Mouse (Mus musculus): ENCODE results near the gene Acp2. TPM values are rescaled to one million over a fixed set of nuclear protein-coding genes. Genes with fewer than 3 reads are reported as not detected.

Acp2 gene
- total RNA-seq, 2 experiments from 2014 or later: 38.4 to 43.1 TPM

DNA sequence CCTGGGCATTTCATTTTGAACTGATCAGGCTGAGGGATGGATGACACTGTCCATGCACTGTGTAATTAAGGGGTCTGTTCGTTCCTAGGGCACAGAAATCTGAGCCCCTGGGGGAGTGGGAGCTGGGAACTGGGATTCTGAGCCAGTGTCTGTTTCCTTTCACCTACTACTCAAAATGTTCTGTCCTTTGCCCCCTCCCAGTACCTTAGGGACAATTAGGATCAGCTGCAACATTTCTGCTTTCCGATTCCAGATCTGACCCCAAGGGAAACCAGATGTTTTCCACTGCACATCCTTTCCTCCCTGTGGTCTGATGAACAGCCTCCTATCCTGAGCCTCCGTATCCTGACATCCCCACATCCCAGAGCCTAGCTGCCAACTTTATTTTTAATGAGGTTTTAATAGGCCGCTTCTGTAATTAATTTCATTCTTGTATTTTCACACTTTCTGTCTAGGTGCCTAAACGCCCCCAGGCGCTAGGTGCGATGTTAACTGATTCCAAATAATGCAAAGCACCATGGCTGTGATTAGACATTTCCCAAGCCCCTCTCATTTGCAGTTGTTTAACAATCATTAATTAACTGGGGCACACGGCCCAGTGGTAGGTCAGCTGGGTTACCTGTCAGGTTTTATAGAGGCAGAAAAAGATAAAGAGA lies 52.2 kb downstream of the Acp2 start:
- intact Hi-C loops (cut with DNase I): no loop called here
- DNase-seq: no peak

DNA sequence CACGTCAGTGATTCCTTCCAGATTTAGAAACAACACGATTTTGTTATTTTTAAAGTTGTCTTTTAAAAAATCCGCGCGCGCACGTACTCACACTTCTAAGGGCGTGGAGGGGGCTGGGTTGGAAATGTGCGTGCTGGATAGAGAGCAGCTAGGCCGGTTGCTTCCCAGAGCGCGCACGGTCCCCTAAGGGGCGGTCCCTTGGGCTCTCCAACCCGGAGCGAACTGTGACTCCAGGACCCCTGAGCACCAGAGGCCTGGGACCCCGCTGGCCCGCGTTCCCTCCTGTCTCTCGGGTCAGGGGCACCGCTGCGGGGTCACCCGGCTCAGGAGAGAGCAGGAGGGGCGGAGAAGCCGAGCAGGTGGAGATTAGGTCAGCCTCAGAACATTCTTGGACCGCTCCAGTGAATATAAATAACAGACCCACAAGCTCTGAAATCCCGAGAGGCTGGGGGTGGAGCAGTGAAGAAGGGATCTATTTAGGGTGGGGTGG lies 53.0 kb downstream of the Acp2 start, which contains the start of gene Pacsin3:
Pacsin3 (plus strand) TSS at position 294 of the 490 bp plus-strand sequence.
- DNase-seq: no peak
- intact Hi-C loops (cut with DNase I): no loop called here

DNA sequence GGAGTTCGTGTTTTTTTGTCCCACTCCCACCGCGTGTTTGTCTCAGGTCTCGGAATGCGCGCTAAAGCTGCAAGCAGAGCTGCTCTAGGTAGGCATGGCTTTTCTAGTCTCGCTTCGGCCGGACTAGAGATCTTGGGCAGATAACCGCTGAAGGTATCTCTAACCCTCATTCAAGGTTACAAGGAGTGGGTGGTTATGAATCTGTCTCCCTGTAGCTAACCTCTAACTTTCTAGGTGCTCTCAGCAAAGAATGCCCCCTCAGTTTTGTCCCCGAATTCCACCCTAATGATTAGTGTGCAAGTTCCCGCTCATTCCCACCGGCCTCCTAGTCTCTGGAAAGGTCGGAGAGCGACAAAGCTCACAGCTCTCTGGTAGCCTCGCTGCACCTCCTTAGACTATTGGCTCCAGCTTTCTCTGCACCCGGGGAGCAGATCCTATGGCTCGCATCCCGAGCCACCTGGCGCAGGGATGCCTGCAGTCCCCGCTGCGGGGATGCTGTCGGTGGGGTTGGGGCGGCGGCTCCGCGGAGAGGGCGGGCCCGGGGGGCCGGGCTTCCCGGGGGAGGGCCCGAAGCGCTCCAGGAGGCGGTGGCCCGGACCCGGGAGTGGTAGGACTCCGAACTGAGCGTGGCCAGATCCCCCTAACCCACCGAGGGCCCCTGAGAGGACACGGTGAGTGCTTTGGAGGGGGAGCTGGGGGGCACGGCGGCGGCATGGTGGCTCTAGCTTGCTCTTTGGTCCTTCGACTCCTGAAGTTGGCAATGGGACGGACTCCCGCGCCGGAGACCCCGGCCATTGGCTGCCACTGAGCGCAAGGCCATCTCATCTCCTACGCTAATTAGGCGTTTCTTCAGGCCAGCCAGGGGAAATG lies 53.8 kb downstream of the Acp2 start:
- no peak for DNase-seq
- intact Hi-C loops (cut with DNase I): no loop called here

DNA sequence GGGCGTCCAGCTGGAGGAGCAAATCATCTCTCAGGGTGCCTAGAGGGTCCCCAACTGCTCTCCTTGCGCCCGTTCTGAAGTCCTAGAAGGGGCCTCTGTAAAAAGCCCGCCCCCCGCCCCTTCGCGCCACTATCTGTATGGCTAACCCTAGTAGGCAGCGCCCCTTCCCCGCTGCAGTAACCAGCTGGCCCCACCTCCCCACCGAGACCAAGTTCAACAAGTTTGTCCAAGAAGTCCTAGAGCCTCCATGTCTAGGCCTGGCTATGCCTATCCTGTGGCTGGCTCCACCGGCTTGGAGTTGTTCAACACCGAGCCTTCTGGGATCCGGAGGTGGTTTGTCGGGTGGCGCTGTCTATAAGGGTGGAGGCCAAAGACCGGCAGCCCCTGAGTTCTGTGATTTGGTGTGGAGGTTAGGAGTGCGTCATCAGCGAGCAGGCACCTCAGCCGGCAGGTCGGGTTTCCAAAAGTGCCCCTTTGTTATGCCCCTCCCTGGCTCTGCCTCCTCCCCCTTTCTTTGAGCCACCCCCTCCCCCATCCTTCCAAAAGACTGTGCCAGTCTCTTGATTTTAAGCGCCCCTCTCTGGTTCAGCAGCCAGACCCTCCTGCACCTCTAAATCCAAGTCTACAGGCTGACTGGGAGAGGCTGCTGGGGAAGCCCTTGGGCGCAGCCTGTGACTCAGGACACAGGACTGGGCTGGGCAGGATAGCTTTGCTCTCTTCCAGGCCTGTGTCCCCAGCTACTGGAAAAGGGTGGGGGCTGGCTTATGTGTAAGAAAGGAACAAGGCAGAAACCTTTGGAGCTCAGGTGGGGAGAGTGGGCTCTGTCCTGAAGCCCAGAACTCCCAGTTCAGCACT lies 54.7 kb downstream of the Acp2 start:
- intact Hi-C loops (cut with DNase I): no loop called here
- peak; percentile 72 for DNase-seq

DNA sequence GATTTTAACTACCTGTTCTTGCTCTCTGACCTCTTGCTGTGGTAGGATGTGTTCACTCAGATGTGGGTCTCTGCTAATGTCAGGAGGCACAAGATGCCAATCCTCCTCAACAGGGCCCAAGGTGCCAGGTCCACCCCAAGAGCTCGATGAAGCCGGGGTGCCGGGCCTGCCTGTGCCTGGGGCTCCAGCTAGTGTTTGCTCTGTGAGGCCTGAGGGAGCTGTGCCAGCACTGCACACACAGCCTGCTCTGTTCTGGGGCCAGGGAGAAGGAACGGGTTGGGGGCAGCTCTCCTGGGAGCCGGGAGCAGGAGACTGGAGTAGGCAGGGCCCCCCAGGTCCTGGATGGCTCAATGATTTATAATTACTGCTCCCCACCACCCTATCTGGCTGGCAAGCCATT lies 55.4 kb downstream of the Acp2 start:
- intact Hi-C loops (cut with DNase I): no loop called here
- peak; percentile 58 for DNase-seq

DNA sequence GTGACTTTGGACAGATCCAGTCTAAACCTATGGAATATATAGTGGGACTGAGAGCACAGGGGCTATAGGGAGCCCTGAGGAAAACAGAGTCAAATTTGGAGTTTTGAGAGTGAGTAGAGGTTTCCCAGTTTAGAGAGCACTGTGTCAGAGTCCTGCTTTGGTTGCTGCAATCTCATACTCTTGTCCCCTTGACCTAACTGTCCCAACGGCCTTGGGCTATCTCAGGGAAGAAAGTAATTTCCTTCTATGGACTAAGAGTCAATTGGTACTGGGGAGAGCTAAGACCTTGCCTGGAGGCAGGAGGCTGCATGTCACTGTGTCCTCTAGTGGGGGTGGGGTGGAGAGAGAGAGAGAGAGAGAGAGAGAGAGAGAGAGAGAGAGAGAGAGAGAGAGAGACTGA lies 56.1 kb downstream of the Acp2 start:
- intact Hi-C loops (cut with DNase I): no loop called here
- no peak for DNase-seq

DNA sequence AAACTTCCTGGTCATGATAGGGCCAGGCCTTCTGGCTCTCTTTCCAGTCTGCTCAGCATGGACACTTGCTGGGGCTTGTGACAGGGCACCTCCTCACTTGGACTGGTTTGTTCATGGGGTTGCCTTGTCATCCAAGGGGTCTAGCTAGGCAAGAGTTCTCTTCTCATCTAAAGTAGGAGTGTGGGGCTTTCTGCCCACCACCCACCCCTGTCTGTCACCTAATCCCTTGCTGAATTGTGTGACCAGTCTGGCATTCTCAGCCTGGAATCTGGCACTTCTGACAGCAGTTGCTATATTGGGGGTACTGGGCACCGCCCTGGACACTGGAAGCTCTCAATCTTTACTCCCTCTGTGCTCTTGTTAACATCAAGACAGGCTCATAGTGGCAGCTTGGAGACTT lies 56.8 kb downstream of the Acp2 start:
- intact Hi-C loops (cut with DNase I): no loop called here
- no peak for DNase-seq

Other genes starting within 250 kb of the Acp2 start
- gene Rapsn, start 167.3 kb upstream of the Acp2 start, total RNA-seq (2021): not detected
- gene Psmc3, start 148.9 kb upstream of the Acp2 start, total RNA-seq (2021): 100 to 1,000 TPM; 190 to 192 TPM
- 10 to 100 TPM; 30.6 to 41.6 TPM for gene Slc39a13, start 132.5 kb upstream of the Acp2 start, total RNA-seq (2021)
- gene Spi1, start 120.5 kb upstream of the Acp2 start, total RNA-seq (2021): 1 to 10 TPM; 3.0 to 3.2 TPM
- gene Mybpc3, start 84.7 kb upstream of the Acp2 start, total RNA-seq (2021): not detected
- 100 to 1,000 TPM; 125 to 135 TPM for gene Madd, start 19.0 kb upstream of the Acp2 start, total RNA-seq (2021)
- gene Nr1h3, start 51 bp upstream of the Acp2 start, total RNA-seq (2021): 1 to 10 TPM; 1.1 to 1.4 TPM
- 10 to 100 TPM; 12.3 to 12.8 TPM for gene Ddb2, start 34.1 kb downstream of the Acp2 start, total RNA-seq (2021)
- gene Pacsin3, start 53.1 kb downstream of the Acp2 start, total RNA-seq (2021): 10 to 100 TPM; 15.3 to 22.4 TPM
- gene Arfgap2, start 62.1 kb downstream of the Acp2 start, total RNA-seq (2021): 10 to 100 TPM; 53.9 to 59.8 TPM
- 100 to 1,000 TPM; 106 to 109 TPM for gene 1110051M20Rik, start 241.8 kb downstream of the Acp2 start, total RNA-seq (2021)